Mouse (Mus musculus): ENCODE data around the gene Zfp771.
A peak's percentile ranks its signal among the peaks of the same experiment; 100 is the strongest.

Gene Zfp771

GRCm38 (mm10) chr7:127243870-127244657 is at the start of gene Zfp771:
TSS of gene Zfp771 (plus strand) at chr7:127244274.
- DNase-seq (ENCODE audit: low spot score) = peak; percentile 84

- DNase-seq (ENCODE audit: low spot score) = no peak
Measured at GRCm38 (mm10) chr7:127194633-127195029, 49.4 kb upstream of the Zfp771 start.

GRCm38 (mm10) chr7:127195544-127196295 is 48.4 kb upstream of the Zfp771 start, which contains the start of gene Cd2bp2:
TSS of gene Cd2bp2 (minus strand) at chr7:127196050.
- DNase-seq (ENCODE audit: low spot score) = peak; percentile 76

GRCm38 (mm10) chr7:127196484-127196883 is 47.6 kb upstream of the Zfp771 start:
- no peak for DNase-seq (ENCODE audit: low spot score)

GRCm38 (mm10) chr7:127206606-127207005 is 37.5 kb upstream of the Zfp771 start:
- no peak for DNase-seq (ENCODE audit: low spot score)

GRCm38 (mm10) chr7:127207374-127208294 is 36.4 kb upstream of the Zfp771 start:
- peak; percentile 33 for DNase-seq (ENCODE audit: low spot score)

- no peak for DNase-seq (ENCODE audit: low spot score)
Measured at GRCm38 (mm10) chr7:127208295-127208552, 35.9 kb upstream of the Zfp771 start, which contains the start of gene Tbc1d10b. TSS of gene Tbc1d10b (minus strand) at chr7:127208468.

GRCm38 (mm10) chr7:127208553-127209438 is 35.3 kb upstream of the Zfp771 start, which contains the start of gene Mylpf:
TSS of gene Mylpf (plus strand) at chr7:127208890.
- peak; percentile 80 for DNase-seq (ENCODE audit: low spot score)

- no peak for DNase-seq (ENCODE audit: low spot score)
Measured at GRCm38 (mm10) chr7:127209851-127210250, 34.2 kb upstream of the Zfp771 start.

GRCm38 (mm10) chr7:127210266-127210665 is 33.8 kb upstream of the Zfp771 start:
- DNase-seq (ENCODE audit: low spot score) = no peak

- DNase-seq (ENCODE audit: low spot score) = no peak
Measured at GRCm38 (mm10) chr7:127211014-127211745, 32.9 kb upstream of the Zfp771 start.

GRCm38 (mm10) chr7:127212432-127213250 is 31.4 kb upstream of the Zfp771 start:
- no peak for DNase-seq (ENCODE audit: low spot score)

GRCm38 (mm10) chr7:127213485-127213884 is 30.6 kb upstream of the Zfp771 start:
- DNase-seq (ENCODE audit: low spot score) = no peak

GRCm38 (mm10) chr7:127213930-127214329 is 30.1 kb upstream of the Zfp771 start:
- DNase-seq (ENCODE audit: low spot score) = no peak

- DNase-seq (ENCODE audit: low spot score) = no peak
Measured at GRCm38 (mm10) chr7:127214521-127214920, 29.6 kb upstream of the Zfp771 start.

- peak; percentile 33 for DNase-seq (ENCODE audit: low spot score)
Measured at GRCm38 (mm10) chr7:127214981-127215871, 28.8 kb upstream of the Zfp771 start.

GRCm38 (mm10) chr7:127216307-127216706 is 27.8 kb upstream of the Zfp771 start:
- DNase-seq (ENCODE audit: low spot score) = no peak

- no peak for DNase-seq (ENCODE audit: low spot score)
Measured at GRCm38 (mm10) chr7:127217475-127217874, 26.6 kb upstream of the Zfp771 start.

All from ovary, postnatal 10 days (tissue).